Mouse (Mus musculus) small intestine, adult 2 months (tissue): ENCODE data around the gene Lmo1.

Experiments
- CTCF ChIP-seq: fragments of 200-500 bp; IDR thresholded peaks from 2 replicates; pipeline ENCODE4 v1.5.1; 2012; ENCODE audit warnings: low read depth, mild to moderate bottlenecking, control low read depth, inconsistent platforms, low read length, moderate library complexity, mixed read lengths; ENCODE audit not compliant: insufficient replicate concordance, insufficient read length; ENCODE audit errors: extremely low read depth
- POLR2A ChIP-seq: fragments of 200-500 bp; IDR thresholded peaks from 2 replicates; pipeline ENCODE4 v1.6.1; 2012; ENCODE audit warnings: low read depth, mild to moderate bottlenecking, control low read depth, inconsistent platforms, low read length, moderate library complexity

- TF ChIP-seq CTCF = no peak
- TF ChIP-seq POLR2A = no peak
Observed at GRCm38 (mm10) chr7:109111000-109111399, 64.0 kb downstream of the Lmo1 start.
